7 mouse cellular contexts compared by ENCODE assay signal in genomic region chrX:161162314-161163068, GRCm38 (mm10). TPM values are rescaled to one million over a fixed set of nuclear protein-coding genes. Genes with fewer than 3 reads are reported as not detected.
DNase-seq lines count a peak whose midpoint lies in the region; ATAC-seq and TF ChIP-seq lines count a peak whose summit lies in the region.

No protein-coding gene starts in this region.

- intact Hi-C loops in heart, adult 2 months (cut with DNase I): no loop called here

- peak overlapping the region; percentile 69 for H3K9ac ChIP-seq in embryonic facial prominence, embryonic 13.5 days
- peak overlapping the region; percentile 50 for H3K9ac ChIP-seq in heart, adult 2 months (ENCODE audit: low read depth, low read length)
- H3K9ac ChIP-seq in limb, embryonic 12.5 days (replicated peaks): peak overlapping the region; percentile 61
- H3K9ac ChIP-seq in midbrain, embryonic 13.5 days (replicated peaks): peak overlapping the region; percentile 65

- peak; percentile 87 for ATAC-seq in embryonic facial prominence, embryonic 13.5 days (ENCODE audit: insufficient number of reproducible peaks, insufficient read depth, low FRiP score, low TSS enrichment, low read depth)
- peak; percentile 98 for ATAC-seq in limb, embryonic 12.5 days (ENCODE audit: insufficient number of reproducible peaks, insufficient read depth, low FRiP score, low TSS enrichment, low read depth)
- ATAC-seq in midbrain, embryonic 13.5 days: peak; percentile 99

- TF ChIP-seq POLR2A in bone marrow, adult 2 months (IDR thresholded peaks at IDR 0.05; ENCODE audit: borderline replicate concordance, control insufficient read depth, low read depth, low read length): no peak
- TF ChIP-seq POLR2A in heart, adult 2 months (IDR thresholded peaks at IDR 0.05; ENCODE audit: insufficient read depth, low read depth, low read length): no peak

- peak; percentile 47 to 65 for DNase-seq in heart, adult 2 months
- DNase-seq in kidney, adult 8-10 months: peak; percentile 7 to 13
- DNase-seq in spleen, postnatal 10 days (ENCODE audit: low spot score in 2 of 2): peak; percentile 14 to 39

- no peak for TF ChIP-seq CTCF in bone marrow, adult 2 months (IDR thresholded peaks at IDR 0.05; ENCODE audit: control insufficient read depth, insufficient read depth, low read length)
- no peak for TF ChIP-seq CTCF in heart, adult 2 months (IDR thresholded peaks at IDR 0.05)

- H3K4me2 ChIP-seq in embryonic facial prominence, embryonic 13.5 days: peak overlapping the region; percentile 65
- H3K4me2 ChIP-seq in limb, embryonic 12.5 days: peak overlapping the region; percentile 57
- peak overlapping the region; percentile 62 for H3K4me2 ChIP-seq in midbrain, embryonic 13.5 days (replicated peaks)

- WGBS in bone marrow, adult 2 months: 3% methylated on average over 22 of the region's 22 CpGs
- 32% methylated on average over 22 of the region's 22 CpGs for WGBS in embryonic facial prominence, embryonic 13.5 days
- 15% methylated on average over 22 of the region's 22 CpGs for WGBS in heart, adult 2 months
- 18% methylated on average over 22 of the region's 22 CpGs for WGBS in limb, embryonic 12.5 days
- WGBS in midbrain, embryonic 13.5 days: 32% methylated on average over 22 of the region's 22 CpGs

- TF ChIP-seq EP300 in heart, adult 2 months (IDR thresholded peaks at IDR 0.05; ENCODE audit: insufficient read depth, low read depth, low read length): no peak

- no peaks in the 10 kb centered on the region for H3K79me2 ChIP-seq in heart, adult 2 months (replicated peaks; ENCODE audit: control insufficient read depth, insufficient read depth, low read length)

- peak overlapping the region; percentile 66 for H3K4me3 ChIP-seq in bone marrow, adult 2 months (replicated peaks; ENCODE audit: control insufficient read depth, low read depth, low read length)
- peak overlapping the region; percentile 53 for H3K4me3 ChIP-seq in embryonic facial prominence, embryonic 13.5 days
- peak overlapping the region; percentile 48 for H3K4me3 ChIP-seq in heart, adult 2 months
- H3K4me3 ChIP-seq in limb, embryonic 12.5 days (replicated peaks): peak overlapping the region; percentile 48
- peak overlapping the region; percentile 57 for H3K4me3 ChIP-seq in midbrain, embryonic 13.5 days (replicated peaks)

- H3K27ac ChIP-seq in bone marrow, adult 2 months (ENCODE audit: control insufficient read depth, insufficient read depth, low read depth, low read length, poor library complexity): no peak overlapping the region
- peak overlapping the region; percentile 28; the same call in 1 of the 2 replicates for H3K27ac ChIP-seq in embryonic facial prominence, embryonic 13.5 days
- no peak overlapping the region for H3K27ac ChIP-seq in heart, adult 2 months
- H3K27ac ChIP-seq in limb, embryonic 12.5 days: peak overlapping the region; percentile 62; the same call in 1 of the 2 replicates
- H3K27ac ChIP-seq in midbrain, embryonic 13.5 days: no peak overlapping the region

- no peaks in the 10 kb centered on the region for H3K36me3 ChIP-seq in embryonic facial prominence, embryonic 13.5 days
- H3K36me3 ChIP-seq in heart, adult 2 months (ENCODE audit: control insufficient read depth, insufficient read depth, low read length): no peaks in the 10 kb centered on the region
- no peaks in the 10 kb centered on the region for H3K36me3 ChIP-seq in limb, embryonic 12.5 days
- no peaks in the 10 kb centered on the region for H3K36me3 ChIP-seq in midbrain, embryonic 13.5 days

- no peaks in the 10 kb centered on the region for H3K9me3 ChIP-seq in embryonic facial prominence, embryonic 13.5 days
- no peaks in the 10 kb centered on the region for H3K9me3 ChIP-seq in limb, embryonic 12.5 days
- no peaks in the 10 kb centered on the region for H3K9me3 ChIP-seq in midbrain, embryonic 13.5 days

- peaks cover 13% of the 10 kb centered on the region for H3K27me3 ChIP-seq in embryonic facial prominence, embryonic 13.5 days
- no peaks in the 10 kb centered on the region for H3K27me3 ChIP-seq in heart, adult 2 months (ENCODE audit: control insufficient read depth, insufficient read depth, low read length)
- H3K27me3 ChIP-seq in limb, embryonic 12.5 days: peaks cover 18% of the 10 kb centered on the region
- H3K27me3 ChIP-seq in midbrain, embryonic 13.5 days: peaks cover 16% of the 10 kb centered on the region; the same call in 1 of the 2 replicates

- no peaks in the 10 kb centered on the region for H3K4me1 ChIP-seq in bone marrow, adult 2 months (ENCODE audit: control insufficient read depth, insufficient read depth, low read length)
- H3K4me1 ChIP-seq in embryonic facial prominence, embryonic 13.5 days: no peaks in the 10 kb centered on the region
- H3K4me1 ChIP-seq in heart, adult 2 months (ENCODE audit: control insufficient read depth, insufficient read depth, low read length): no peaks in the 10 kb centered on the region
- H3K4me1 ChIP-seq in limb, embryonic 12.5 days (replicated peaks): no peaks in the 10 kb centered on the region
- H3K4me1 ChIP-seq in midbrain, embryonic 13.5 days (replicated peaks): no peaks in the 10 kb centered on the region

RNA-seq across cellular contexts. Expression of gene Scml2, which starts 45.5 kb away (rescaled TPM):
- polyA plus RNA-seq in bone marrow, adult 2 months (2011; ENCODE audit: insufficient read depth, insufficient read length, low replicate concordance, missing spikeins): 0.47 and 0.84 TPM in 2 replicates
- polyA plus RNA-seq in embryonic facial prominence, embryonic 13.5 days (2015; fragmentation: Nextera tagmentation; extraction: Ambion mirVana): 4.5 TPM in 2 replicates
- total RNA-seq in heart, adult 2 months (2021): under 1 TPM; 0.44 to 0.52 TPM
- 0.25 and 0.32 TPM in 2 replicates for polyA plus RNA-seq in heart, adult 2 months (2012; rRNA removed)
- polyA plus RNA-seq in limb, embryonic 12.5 days (2016; fragmentation: Nextera tagmentation; extraction: Ambion mirVana): 4.4 and 6.1 TPM in 2 replicates
- 1.8 and 3.5 TPM in 2 replicates for polyA plus RNA-seq in midbrain, embryonic 13.5 days (2015; fragmentation: Nextera tagmentation; extraction: Ambion mirVana)

Comparison
In these comparisons a context has a peak if more than half of its experiments do, and no peak if none do; other contexts are left out.
1. H3K27ac ChIP-seq: peak in embryonic facial prominence, embryonic 13.5 days (single experiment) and limb, embryonic 12.5 days (single experiment); none in bone marrow, adult 2 months (single experiment), heart, adult 2 months (single experiment) and midbrain, embryonic 13.5 days (single experiment).
2. Peak in every context shown above with its lines, with median percentiles within 50 percentile points of each other: H3K4me3 ChIP-seq, ATAC-seq, H3K4me2 ChIP-seq, H3K9ac ChIP-seq and DNase-seq.